Mouse (Mus musculus): ENCODE results near the gene Tmem17. TPM values are rescaled to one million over a fixed set of nuclear protein-coding genes. Genes with fewer than 3 reads are reported as not detected.

The Tmem17 gene
- polyA plus RNA-seq, 1 experiment from 2014 or later, result 6.1 TPM

DNA sequence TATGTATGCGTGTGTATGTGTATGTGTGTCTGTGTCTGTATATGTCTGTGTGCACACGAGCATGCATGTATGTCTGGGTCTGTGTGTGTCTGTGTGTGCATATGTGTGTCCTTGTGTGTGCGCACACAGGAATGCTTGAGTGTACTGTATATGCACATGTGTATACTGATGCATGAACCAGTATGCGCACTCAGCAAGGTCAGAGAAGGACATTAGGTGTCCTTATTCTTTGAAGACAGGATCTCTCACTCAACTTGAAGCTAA, 49.4 kb downstream of the Tmem17 start:
- no peaks in the 10 kb centered on the region for H3K27me3 ChIP-seq (replicated peaks; ENCODE audit: control insufficient read depth, insufficient read depth, low read length)
- H3K9ac ChIP-seq (ENCODE audit: low read depth, low read length), result no peak overlapping the region
- no peak overlapping the region for H3K27ac ChIP-seq (ENCODE audit: low read depth, low read length)
- H3K4me2 ChIP-seq (replicated peaks; ENCODE audit: low read depth), result no peak overlapping the region
- no peaks in the 10 kb centered on the region for H3K36me3 ChIP-seq (ENCODE audit: control insufficient read depth, insufficient read depth)
- no peak for TF ChIP-seq CTCF (IDR thresholded peaks at IDR 0.05; ENCODE audit: low read depth)
- ATAC-seq, result no peak
- H3K4me1 ChIP-seq (replicated peaks; ENCODE audit: control insufficient read depth, insufficient read depth, low read length), result no peaks in the 10 kb centered on the region
- H3K4me3 ChIP-seq (ENCODE audit: low read depth, low read length), result no peak overlapping the region
- WGBS, result 91% methylated on average over 4 of the region's 4 CpGs
- no peaks in the 10 kb centered on the region for H3K9me3 ChIP-seq (ENCODE audit: control insufficient read depth)

GRCm38 (mm10) chr11:22563706-22564105, 51.8 kb downstream of the Tmem17 start:
- H3K4me1 ChIP-seq (replicated peaks; ENCODE audit: control insufficient read depth, insufficient read depth, low read length), result no peaks in the 10 kb centered on the region
- H3K27ac ChIP-seq (ENCODE audit: low read depth, low read length), result no peak overlapping the region
- 69% methylated on average over 3 of the region's 3 CpGs for WGBS
- no peaks in the 10 kb centered on the region for H3K27me3 ChIP-seq (replicated peaks; ENCODE audit: control insufficient read depth, insufficient read depth, low read length)
- H3K4me3 ChIP-seq (ENCODE audit: low read depth, low read length), result no peak overlapping the region
- H3K4me2 ChIP-seq (replicated peaks; ENCODE audit: low read depth), result no peak overlapping the region
- no peak for TF ChIP-seq CTCF (IDR thresholded peaks at IDR 0.05; ENCODE audit: low read depth)
- no peaks in the 10 kb centered on the region for H3K9me3 ChIP-seq (ENCODE audit: control insufficient read depth)
- ATAC-seq, result no peak
- no peak overlapping the region for H3K9ac ChIP-seq (ENCODE audit: low read depth, low read length)
- no peaks in the 10 kb centered on the region for H3K36me3 ChIP-seq (ENCODE audit: control insufficient read depth, insufficient read depth)

- no peaks in the 10 kb centered on the region for H3K4me1 ChIP-seq (replicated peaks; ENCODE audit: control insufficient read depth, insufficient read depth, low read length)
- no peak overlapping the region for H3K4me2 ChIP-seq (replicated peaks; ENCODE audit: low read depth)
- H3K9me3 ChIP-seq (ENCODE audit: control insufficient read depth), result no peaks in the 10 kb centered on the region
- no peak for ATAC-seq
- H3K9ac ChIP-seq (ENCODE audit: low read depth, low read length), result no peak overlapping the region
- TF ChIP-seq CTCF (IDR thresholded peaks at IDR 0.05; ENCODE audit: low read depth), result no peak
- H3K27me3 ChIP-seq (replicated peaks; ENCODE audit: control insufficient read depth, insufficient read depth, low read length), result no peaks in the 10 kb centered on the region
- 84% methylated on average over 3 of the region's 3 CpGs for WGBS
- H3K36me3 ChIP-seq (ENCODE audit: control insufficient read depth, insufficient read depth), result no peaks in the 10 kb centered on the region
- H3K4me3 ChIP-seq (ENCODE audit: low read depth, low read length), result no peak overlapping the region
- H3K27ac ChIP-seq (ENCODE audit: low read depth, low read length), result no peak overlapping the region
Observed at GRCm38 (mm10) chr11:22564676-22565075, 52.8 kb downstream of the Tmem17 start.

Other genes starting within 250 kb of the Tmem17 start
- 3.1 and 3.7 TPM in 2 replicates for gene Ehbp1, start 169.8 kb upstream of the Tmem17 start, polyA plus RNA-seq (2015; fragmentation: Nextera tagmentation; extraction: Ambion mirVana)